Mouse (Mus musculus) cerebellum, adult 18-20 months (tissue): ENCODE results near the gene D030056L22Rik.

Source experiments
- DNase-seq, 2 experiments: peaks; one replicate each; pipeline ENCODE4 v3.0.0; 2021

D030056L22Rik gene

GRCm38 (mm10) chr19:18739146-18739545 lies 26.2 kb downstream of the D030056L22Rik start:
- DNase-seq: no peak

- no peak for DNase-seq
Measured at GRCm38 (mm10) chr19:18743946-18744345, 31.0 kb downstream of the D030056L22Rik start.

- DNase-seq: no peak
Measured at GRCm38 (mm10) chr19:18746576-18747340, 33.8 kb downstream of the D030056L22Rik start.

GRCm38 (mm10) chr19:18747379-18747778 lies 34.4 kb downstream of the D030056L22Rik start:
- no peak for DNase-seq

GRCm38 (mm10) chr19:18749598-18750339 lies 36.8 kb downstream of the D030056L22Rik start, which contains the start of gene Trpm6:
TSS of gene Trpm6 (plus strand) at chr19:18749983.
- DNase-seq: no peak

- no peak for DNase-seq
Measured at GRCm38 (mm10) chr19:18757191-18757590, 44.2 kb downstream of the D030056L22Rik start.

- DNase-seq: no peak
Measured at GRCm38 (mm10) chr19:18757706-18758105, 44.7 kb downstream of the D030056L22Rik start.

- DNase-seq: no peak
Measured at GRCm38 (mm10) chr19:18758269-18758668, 45.3 kb downstream of the D030056L22Rik start.

GRCm38 (mm10) chr19:18758916-18759315 lies 45.9 kb downstream of the D030056L22Rik start:
- DNase-seq: no peak

GRCm38 (mm10) chr19:18766399-18766798 lies 53.4 kb downstream of the D030056L22Rik start:
- DNase-seq: no peak
